Mouse (Mus musculus) megakaryocyte, embryonic 14.5 days (primary cell): ENCODE measurements around the gene Zfp64. TPM values are rescaled to one million over a fixed set of nuclear protein-coding genes. Genes with fewer than 3 reads are reported as not detected.
A peak's percentile ranks its signal among the peaks of the same experiment; 100 is the strongest.

ENCODE experiments used
- H3K27me3 ChIP-seq: replicated peaks from 2 replicates; pipeline ENCODE3; 2012; ENCODE audit warnings: inconsistent platforms
- H3K36me3 ChIP-seq: replicated peaks from 2 replicates; pipeline ENCODE3; 2012; ENCODE audit warnings: low read length, inconsistent platforms, mixed read lengths
- H3K4me1 ChIP-seq: 2 replicates; pipeline ENCODE4 v1.6.1; 2012; ENCODE audit warnings: inconsistent platforms
- H3K4me3 ChIP-seq: replicated peaks from 2 replicates; pipeline ENCODE3; 2012; ENCODE audit warnings: moderate library complexity, mild to moderate bottlenecking, inconsistent platforms
- H3K9me3 ChIP-seq: 2 replicates; pipeline ENCODE4 v1.6.1; 2012; ENCODE audit warnings: inconsistent platforms
- FLI1 ChIP-seq: IDR thresholded peaks from 2 replicates; pipeline ENCODE4 v1.6.1; 2012; ENCODE audit warnings: low read length, inconsistent platforms, mixed read lengths
- GATA1 ChIP-seq: IDR thresholded peaks from 3 replicates; pipeline ENCODE4 v1.6.1; 2012; ENCODE audit warnings: mixed read lengths, low read length, inconsistent platforms, borderline replicate concordance
- polyA plus RNA-seq: library from polyadenylated mRNA; stranded (reverse); fragments of >175 nt; gene quantifications from 2 replicates; pipeline ENCODE4 v1.2.3, GENCODE M21; 2012; ENCODE audit warnings: low replicate concordance; ENCODE audit not compliant: insufficient read depth

Zfp64 gene
- 32.8 and 46.8 TPM in 2 replicates for polyA plus RNA-seq

GRCm38 (mm10) chr2:168954835-168955716, at the start of gene Zfp64:
TSS of gene Zfp64 (minus strand) at chr2:168955587.
- no peaks in the 10 kb centered on the region for H3K27me3 ChIP-seq
- H3K9me3 ChIP-seq, result no peaks in the 10 kb centered on the region
- H3K4me1 ChIP-seq, result peaks cover 46% of the 10 kb centered on the region
- H3K36me3 ChIP-seq, result peaks cover 26% of the 10 kb centered on the region
- H3K4me3 ChIP-seq, result peak within 1 kb of the TSS; percentile 98
- TF ChIP-seq GATA1, result no peak
- TF ChIP-seq FLI1, result peak; percentile 76; the same call in 1 of the 2 replicates

DNA sequence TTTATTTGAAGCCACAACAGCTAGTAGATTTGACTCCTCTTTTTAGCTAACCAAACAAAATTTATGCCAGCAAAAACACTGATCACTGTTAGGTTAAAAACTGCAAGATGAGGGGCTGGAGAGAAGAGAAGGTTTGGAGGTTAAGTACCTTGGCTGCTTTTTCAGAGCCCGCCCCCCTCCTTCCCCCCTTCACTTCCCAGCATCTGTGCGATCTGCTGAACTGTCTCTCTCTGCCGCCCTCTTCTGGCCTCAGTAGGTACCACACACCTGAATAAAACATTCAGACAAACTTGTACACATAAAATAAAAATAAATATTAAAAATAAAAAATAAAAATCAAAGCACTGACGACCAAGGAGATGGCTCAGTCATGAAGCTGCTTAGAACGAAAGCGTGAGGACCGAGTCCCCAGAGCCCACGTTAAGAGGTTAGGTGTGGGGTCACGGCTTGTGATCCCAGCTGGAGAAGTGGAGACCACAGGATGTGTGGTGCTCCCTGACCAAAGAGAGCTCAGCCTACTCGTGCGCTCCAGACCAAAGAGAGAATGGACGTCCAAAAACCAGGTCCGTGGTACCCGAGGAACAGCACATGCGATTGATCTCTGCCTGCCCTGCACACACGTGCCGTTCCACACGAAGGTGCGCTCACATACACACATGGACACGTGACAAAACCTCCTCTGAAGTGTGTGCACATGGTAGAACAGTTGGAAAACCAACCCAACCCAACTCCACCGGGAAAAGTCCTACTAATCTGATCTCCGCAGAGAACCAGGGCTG, 37.4 kb upstream of the Zfp64 start:
- Histone ChIP-seq H3K9me3 (peaks cover 9% of the 10 kb centered on the region), H3K27me3 (no peaks in the 10 kb centered on the region), H3K36me3 (no peaks in the 10 kb centered on the region), H3K4me3 (no peak overlapping the region), H3K4me1 (no peaks in the 10 kb centered on the region)
- TF ChIP-seq GATA1 (no peak), FLI1 (no peak)

DNA sequence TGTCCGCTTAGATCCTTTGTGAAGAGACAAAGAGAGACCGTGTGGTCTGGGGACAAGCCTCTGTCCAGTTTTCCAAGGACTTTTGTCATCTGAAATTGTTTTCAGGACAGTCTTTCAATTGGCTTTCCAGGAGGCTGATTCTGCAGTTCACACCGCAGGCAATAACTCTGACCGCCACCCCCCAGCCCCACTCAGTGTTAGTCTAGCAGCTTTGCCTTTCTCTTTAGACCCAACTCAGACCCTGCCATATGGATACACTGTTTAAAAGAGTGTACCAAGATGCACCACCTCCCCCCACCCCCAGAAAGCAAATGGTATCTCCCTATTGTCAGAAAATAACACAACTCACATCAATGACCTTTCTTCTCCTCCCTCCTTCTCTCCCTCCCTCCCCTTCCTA, 35.6 kb upstream of the Zfp64 start:
- Histone ChIP-seq H3K9me3 (peaks cover 28% of the 10 kb centered on the region), H3K27me3 (no peaks in the 10 kb centered on the region), H3K36me3 (no peaks in the 10 kb centered on the region), H3K4me1 (no peaks in the 10 kb centered on the region), H3K4me3 (no peak overlapping the region)
- TF ChIP-seq GATA1 (no peak), FLI1 (no peak)

DNA sequence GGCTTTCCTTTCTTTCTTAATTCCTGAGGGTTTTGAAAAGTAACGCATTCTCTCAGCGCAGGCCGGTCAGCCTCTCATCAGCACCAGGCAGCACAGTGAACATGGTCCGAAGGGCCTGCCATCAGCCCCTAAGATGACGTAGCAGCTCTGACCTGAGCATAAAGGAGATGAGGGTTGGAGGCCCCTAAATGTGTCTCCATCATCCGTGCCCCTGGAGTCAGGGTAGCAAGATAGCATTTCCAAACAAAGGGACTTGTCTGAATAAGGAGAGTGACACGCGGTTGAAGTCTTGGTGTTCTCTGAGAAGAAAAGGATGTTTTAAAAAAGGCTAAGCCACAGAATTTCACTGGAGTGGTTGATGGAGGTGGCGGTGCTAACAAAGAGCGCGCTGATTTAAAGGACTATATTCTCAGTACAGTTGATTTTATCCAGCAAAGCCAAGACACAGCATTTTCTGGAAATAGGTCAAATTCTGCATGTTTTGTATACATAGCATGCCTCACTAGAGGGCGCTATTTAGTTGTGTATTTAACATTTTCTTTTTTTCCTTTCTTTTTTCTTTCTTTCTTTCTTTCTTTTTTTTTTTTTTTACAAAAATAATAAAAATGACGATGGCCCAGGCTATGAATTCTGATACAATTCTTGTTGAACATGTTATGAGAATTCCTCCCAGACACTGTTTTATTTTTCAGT, 34.8 kb upstream of the Zfp64 start:
- H3K27me3 ChIP-seq, result no peaks in the 10 kb centered on the region
- no peaks in the 10 kb centered on the region for H3K4me1 ChIP-seq
- no peaks in the 10 kb centered on the region for H3K36me3 ChIP-seq
- peaks cover 32% of the 10 kb centered on the region for H3K9me3 ChIP-seq
- no peak for TF ChIP-seq FLI1
- no peak for TF ChIP-seq GATA1
- no peak overlapping the region for H3K4me3 ChIP-seq

DNA sequence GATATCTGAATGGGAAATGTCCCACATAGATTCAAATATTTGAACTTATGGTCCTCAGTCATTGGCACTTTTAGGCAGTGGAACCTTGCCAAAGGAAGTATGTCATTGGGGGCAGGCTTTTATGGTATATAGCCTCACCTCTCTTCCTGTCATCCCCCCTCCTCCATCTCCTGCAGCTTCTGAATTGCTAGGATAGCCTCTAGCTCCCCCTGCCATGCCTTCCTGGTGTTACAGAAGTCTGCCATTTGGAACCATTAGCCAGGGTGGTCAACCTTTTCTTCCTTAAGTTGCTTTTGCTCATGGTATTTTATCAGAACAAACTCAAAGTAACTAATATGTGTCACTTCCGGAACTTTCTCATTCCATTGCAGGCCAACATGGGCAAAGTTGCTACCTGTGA, 32.7 kb upstream of the Zfp64 start:
- Histone ChIP-seq H3K4me1 (no peaks in the 10 kb centered on the region), H3K9me3 (peaks cover 39% of the 10 kb centered on the region), H3K4me3 (no peak overlapping the region), H3K27me3 (no peaks in the 10 kb centered on the region), H3K36me3 (no peaks in the 10 kb centered on the region)
- no peak for TF ChIP-seq GATA1
- TF ChIP-seq FLI1, result no peak

- Histone ChIP-seq H3K4me3 (peak overlapping the region; percentile 53), H3K4me1 (no peaks in the 10 kb centered on the region), H3K9me3 (peaks cover 39% of the 10 kb centered on the region), H3K27me3 (no peaks in the 10 kb centered on the region), H3K36me3 (no peaks in the 10 kb centered on the region)
- no peak for TF ChIP-seq GATA1
- no peak for TF ChIP-seq FLI1
These were observed 32.0 kb upstream of the Zfp64 start for GRCm38 (mm10) chr2:168987421-168987820.

GRCm38 (mm10) chr2:168981951-168982350, 26.6 kb upstream of the Zfp64 start:
- Histone ChIP-seq H3K9me3 (peaks cover 56% of the 10 kb centered on the region), H3K36me3 (no peaks in the 10 kb centered on the region), H3K27me3 (no peaks in the 10 kb centered on the region), H3K4me1 (no peaks in the 10 kb centered on the region), H3K4me3 (no peak overlapping the region)
- TF ChIP-seq FLI1, result no peak
- TF ChIP-seq GATA1, result no peak

- no peak for TF ChIP-seq FLI1
- no peaks in the 10 kb centered on the region for H3K4me1 ChIP-seq
- no peaks in the 10 kb centered on the region for H3K36me3 ChIP-seq
- H3K27me3 ChIP-seq, result no peaks in the 10 kb centered on the region
- H3K9me3 ChIP-seq, result peaks cover 51% of the 10 kb centered on the region
- H3K4me3 ChIP-seq, result peak overlapping the region; percentile 72
These were observed 26.1 kb upstream of the Zfp64 start for GRCm38 (mm10) chr2:168981448-168981847.

DNA sequence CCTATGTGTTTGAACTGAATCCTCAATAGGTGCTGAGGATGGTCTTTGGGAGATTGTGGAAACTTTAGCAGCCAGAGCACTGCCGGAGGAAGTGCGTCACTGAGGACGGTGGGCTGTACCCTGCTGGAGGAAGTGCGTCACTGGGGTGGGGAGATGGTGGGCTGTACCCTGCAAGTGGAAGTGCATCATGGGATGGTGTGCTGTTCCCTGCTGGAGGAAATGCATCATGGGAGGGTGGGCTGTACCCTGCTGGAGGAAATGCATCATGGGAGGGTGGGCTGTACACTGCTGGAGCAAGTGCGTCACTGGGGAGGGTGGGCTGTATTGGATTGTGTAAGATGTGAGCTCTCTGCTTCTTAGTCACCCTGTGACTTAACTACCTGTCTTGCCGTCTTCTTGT, 25.5 kb upstream of the Zfp64 start:
- H3K4me1 ChIP-seq, result no peaks in the 10 kb centered on the region
- TF ChIP-seq GATA1 (no peak), FLI1 (no peak)
- peak overlapping the region; percentile 64 for H3K4me3 ChIP-seq
- H3K27me3 ChIP-seq, result no peaks in the 10 kb centered on the region
- H3K36me3 ChIP-seq, result no peaks in the 10 kb centered on the region
- peaks cover 45% of the 10 kb centered on the region for H3K9me3 ChIP-seq
